Mouse (Mus musculus): ENCODE results near the gene Slc12a1. TPM values are rescaled to one million over a fixed set of nuclear protein-coding genes. Genes with fewer than 3 reads are reported as not detected.
"Not testable (repeated sequence)": the region's sequence is repeated elsewhere in the genome, so short reads cannot be mapped to it uniquely, and the experiment has no call there.

Slc12a1 gene
- polyA plus RNA-seq (2015; fragmentation: Nextera tagmentation; extraction: Ambion mirVana), result 0.09 and 0.19 TPM in 2 replicates

DNA sequence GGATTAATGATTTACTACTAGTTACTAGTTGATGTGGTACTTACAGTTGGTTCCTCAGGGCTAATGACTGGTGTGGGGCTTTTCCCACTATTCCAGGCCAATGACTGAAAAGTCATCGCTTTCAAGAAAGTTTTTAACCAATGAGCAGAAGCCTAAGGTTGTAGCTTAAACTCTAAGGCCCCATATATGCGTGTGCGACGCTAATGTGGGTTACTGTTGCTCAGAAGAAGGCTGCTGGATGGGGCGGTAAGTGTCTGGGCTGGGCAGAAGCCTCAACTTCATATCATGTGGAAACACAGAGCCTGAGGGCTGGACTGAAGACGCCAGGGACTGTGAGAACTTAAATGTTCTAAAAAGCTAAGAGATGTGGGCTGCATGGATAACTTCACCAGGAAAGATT is at the start of gene Slc12a1:
Slc12a1 (plus strand) TSS at position 118 of the 400 bp plus-strand sequence.
- H3K4me2 ChIP-seq, result no peak within 1 kb of the TSS
- no peaks in the 10 kb centered on the region for H3K36me3 ChIP-seq
- H3K9me3 ChIP-seq, result no peaks in the 10 kb centered on the region
- peaks cover 19% of the 10 kb centered on the region; the same call in 1 of the 2 replicates for H3K4me1 ChIP-seq (replicated peaks)
- no peaks in the 10 kb centered on the region for H3K27me3 ChIP-seq
- WGBS, result 91% methylated on average over 6 of the region's 6 CpGs
- H3K4me3 ChIP-seq, result no peak within 1 kb of the TSS
- H3K9ac ChIP-seq, result no peak within 1 kb of the TSS
- ATAC-seq (ENCODE audit: low FRiP score), result no peak
- H3K27ac ChIP-seq, result no peak within 1 kb of the TSS

DNA sequence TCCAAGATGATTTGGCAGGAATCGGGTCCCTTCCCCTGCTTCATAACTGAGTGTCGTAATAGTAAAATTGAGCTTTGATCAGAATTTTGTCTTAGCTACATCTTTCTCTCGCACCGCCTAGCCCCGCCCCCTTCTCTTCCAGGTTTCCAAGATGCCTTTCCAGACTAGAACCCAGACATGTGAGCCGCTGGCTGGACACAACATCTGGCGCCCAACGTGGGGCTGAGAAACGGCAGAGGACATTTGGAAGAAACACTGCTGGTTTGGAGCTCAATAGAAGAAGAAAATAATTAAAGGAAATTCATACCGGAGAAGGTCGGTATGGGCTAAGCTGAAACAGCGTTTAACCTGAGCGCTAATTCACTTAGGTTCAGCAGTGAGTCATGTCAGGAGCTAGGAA is 47.8 kb upstream of the Slc12a1 start:
- not testable (repeated sequence) for H3K27ac ChIP-seq; H3K9me3 ChIP-seq; H3K4me3 ChIP-seq; H3K9ac ChIP-seq; H3K4me2 ChIP-seq; H3K27me3 ChIP-seq; ATAC-seq (ENCODE audit: low FRiP score); H3K4me1 ChIP-seq (replicated peaks)
- H3K36me3 ChIP-seq, result peaks cover 55% of the 10 kb centered on the region
- 95% methylated on average over 13 of the region's 13 CpGs for WGBS

DNA sequence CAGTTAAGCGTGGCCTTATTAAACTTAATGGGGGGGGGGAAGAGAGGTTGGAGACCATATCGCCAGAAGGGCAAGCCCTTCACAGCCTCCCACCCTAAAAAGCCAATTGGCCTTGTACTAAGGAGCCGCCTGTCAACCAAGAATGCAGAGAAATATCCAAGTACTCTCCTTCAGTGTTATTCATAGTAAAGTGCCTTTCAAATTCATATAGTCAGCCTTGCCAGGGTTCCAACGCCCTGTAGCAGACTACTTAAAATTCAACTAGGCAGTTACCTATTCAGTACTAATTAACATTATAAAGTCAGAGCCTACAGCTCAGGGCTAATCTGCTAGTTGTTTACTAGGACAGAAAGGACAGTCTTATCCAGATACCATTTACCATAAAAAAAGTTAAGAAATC is 45.8 kb upstream of the Slc12a1 start:
- H3K9me3 ChIP-seq; H3K4me3 ChIP-seq; H3K4me1 ChIP-seq (replicated peaks); H3K27ac ChIP-seq; H3K27me3 ChIP-seq; H3K9ac ChIP-seq; H3K4me2 ChIP-seq; ATAC-seq (ENCODE audit: low FRiP score): not testable (repeated sequence)
- H3K36me3 ChIP-seq, result peaks cover 48% of the 10 kb centered on the region
- 86% methylated on average over 4 of the region's 4 CpGs for WGBS

DNA sequence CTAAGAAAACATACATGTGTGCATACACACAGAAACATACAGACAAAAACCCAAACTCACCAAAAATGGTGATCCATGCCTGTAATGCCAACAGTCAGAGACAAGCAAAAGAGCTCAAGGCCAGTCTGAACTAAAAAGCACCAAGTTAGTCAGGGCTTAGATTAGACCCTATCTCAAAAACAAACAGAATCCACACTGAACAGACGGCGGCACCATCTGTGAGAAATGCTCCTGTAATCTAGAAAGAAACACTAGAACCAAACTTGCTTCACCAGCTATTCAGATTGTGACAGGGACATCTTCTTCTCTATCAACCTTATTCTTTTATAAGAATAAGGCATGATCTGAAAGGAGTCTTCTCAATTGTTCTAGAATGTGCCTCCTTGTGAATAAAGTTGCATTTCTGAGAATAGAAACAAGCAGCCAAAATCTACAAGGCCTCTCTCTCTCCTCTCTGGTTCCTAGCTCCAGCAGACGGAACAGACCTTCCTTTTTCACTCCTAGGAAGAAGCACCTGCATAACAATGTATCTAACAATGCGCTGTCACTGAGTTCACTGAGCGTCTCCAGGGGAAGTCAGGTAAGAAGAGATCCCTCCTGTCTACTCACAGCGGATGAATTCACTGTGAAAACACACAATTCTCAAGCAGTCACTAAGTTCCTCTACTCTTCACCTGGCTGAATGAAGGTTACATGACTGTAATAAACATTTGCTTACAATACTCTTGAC is 32.8 kb upstream of the Slc12a1 start:
- Histone ChIP-seq H3K4me3 (no peak overlapping the region), H3K4me1 (replicated peaks) (peaks cover 33% of the 10 kb centered on the region), H3K36me3 (peaks cover 7% of the 10 kb centered on the region; the same call in 1 of the 2 replicates), H3K27ac (no peak overlapping the region), H3K9ac (no peak overlapping the region), H3K4me2 (0 out of 2 replicates have a peak overlapping the region, but pooled peaks have one; percentile 17), H3K27me3 (no peaks in the 10 kb centered on the region), H3K9me3 (no peaks in the 10 kb centered on the region)
- no peak for ATAC-seq (ENCODE audit: low FRiP score)
- 70% methylated on average over 6 of the region's 6 CpGs for WGBS

DNA sequence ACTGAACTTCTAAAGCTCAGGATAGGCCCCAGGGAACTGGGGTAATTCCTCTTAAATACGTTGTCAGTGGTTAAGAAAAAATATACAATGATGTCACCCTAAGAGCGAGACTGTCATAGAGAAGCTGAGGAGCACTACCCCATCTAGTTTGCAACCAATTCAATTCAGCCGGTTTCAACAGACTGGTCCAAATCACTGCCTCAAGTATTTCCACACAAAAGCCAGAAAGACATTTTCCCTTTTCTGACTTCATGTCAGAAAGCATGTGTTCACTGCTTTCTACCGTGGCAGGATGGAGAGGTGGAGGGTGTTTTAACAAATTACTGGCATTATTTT is 30.0 kb upstream of the Slc12a1 start:
- Histone ChIP-seq H3K9ac (peak overlapping the region; percentile 99), H3K36me3 (no peaks in the 10 kb centered on the region), H3K27me3 (no peaks in the 10 kb centered on the region), H3K27ac (peak overlapping the region; percentile 98), H3K4me2 (peak overlapping the region; percentile 80), H3K4me1 (replicated peaks) (peaks cover 33% of the 10 kb centered on the region), H3K9me3 (no peaks in the 10 kb centered on the region), H3K4me3 (peak overlapping the region; percentile 75)
- WGBS, result 3% methylated on average over 4 of the region's 4 CpGs
- ATAC-seq (ENCODE audit: low FRiP score), result peak; percentile 50

DNA sequence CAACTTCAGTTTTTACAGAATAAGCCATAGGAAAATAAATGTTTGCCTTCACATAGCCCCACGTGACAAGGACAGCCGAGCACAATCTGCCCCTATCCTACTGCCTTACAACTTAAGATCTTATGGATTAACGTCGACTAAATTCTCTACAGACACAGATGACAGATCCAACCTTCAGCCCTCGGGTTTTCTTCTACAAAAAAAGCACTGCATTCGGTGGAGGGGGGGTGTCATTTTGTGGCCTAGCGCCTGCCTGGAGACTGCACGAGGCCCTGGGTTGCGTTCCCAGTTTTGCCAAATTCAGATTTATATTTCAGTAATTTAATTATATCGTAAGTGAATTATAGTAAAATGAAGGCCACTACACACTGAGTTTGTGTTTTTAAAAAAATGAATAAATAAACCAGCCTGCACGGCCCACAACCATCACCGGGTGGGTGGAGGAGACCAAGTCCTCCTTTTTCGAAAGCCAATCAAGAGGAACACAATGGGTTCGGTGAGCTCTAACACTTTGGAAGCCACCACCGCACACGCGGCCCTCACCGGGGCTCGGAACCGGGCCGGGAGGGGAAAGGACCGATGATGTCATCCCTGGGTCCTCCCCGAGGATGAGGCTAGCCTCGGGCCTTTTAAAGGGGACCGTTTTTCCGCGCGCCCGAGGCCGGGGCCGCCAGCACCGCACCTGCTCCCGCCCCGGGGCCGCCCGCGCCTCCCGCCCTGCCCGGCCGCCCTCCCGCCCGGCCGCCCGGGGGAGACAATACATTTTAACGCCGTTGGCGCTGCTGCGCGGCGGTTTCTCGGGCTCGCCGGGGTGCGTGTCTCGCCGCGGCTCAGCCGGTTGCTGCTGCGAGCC is 29.5 kb upstream of the Slc12a1 start:
- peak; percentile 88 for ATAC-seq (ENCODE audit: low FRiP score)
- peak overlapping the region; percentile 80 for H3K4me2 ChIP-seq
- peak overlapping the region; percentile 98 for H3K27ac ChIP-seq
- WGBS, result under 1% methylated on average over 56 of the region's 59 CpGs
- peak overlapping the region; percentile 99 for H3K9ac ChIP-seq
- no peaks in the 10 kb centered on the region for H3K36me3 ChIP-seq
- H3K27me3 ChIP-seq, result no peaks in the 10 kb centered on the region
- peaks cover 33% of the 10 kb centered on the region for H3K4me1 ChIP-seq (replicated peaks)
- no peaks in the 10 kb centered on the region for H3K9me3 ChIP-seq
- H3K4me3 ChIP-seq, result peak overlapping the region; percentile 75

DNA sequence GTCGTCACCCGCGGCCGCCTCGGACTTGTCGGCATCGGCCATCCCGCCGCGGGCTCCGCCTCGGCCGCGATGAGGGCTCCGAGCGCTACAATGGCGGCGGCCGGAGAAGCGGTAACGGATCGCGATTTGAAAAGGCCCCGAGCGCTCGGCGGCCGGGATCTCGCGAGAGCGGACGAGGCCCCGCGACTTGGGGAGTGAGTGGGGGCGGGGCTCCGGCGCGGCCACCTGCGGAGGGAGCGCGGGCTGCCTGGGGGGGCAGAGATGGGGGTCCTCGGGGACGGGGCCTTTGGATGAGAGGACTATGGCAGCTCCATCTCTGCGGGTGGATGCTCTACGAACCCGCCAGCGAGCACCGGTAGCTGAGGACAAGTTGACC is 28.8 kb upstream of the Slc12a1 start, which contains the start of gene Myef2:
Myef2 (minus strand) TSS at position 185 of the 376 bp plus-strand sequence.
- Histone ChIP-seq H3K27me3 (no peaks in the 10 kb centered on the region), H3K4me2 (peak within 1 kb of the TSS; percentile 80), H3K4me3 (peak within 1 kb of the TSS; percentile 75), H3K36me3 (no peaks in the 10 kb centered on the region), H3K27ac (peak within 1 kb of the TSS; percentile 98), H3K9ac (peak within 1 kb of the TSS; percentile 99), H3K9me3 (no peaks in the 10 kb centered on the region), H3K4me1 (replicated peaks) (peaks cover 31% of the 10 kb centered on the region)
- peak; percentile 87 for ATAC-seq (ENCODE audit: low FRiP score)
- under 1% methylated on average over 46 of the region's 48 CpGs for WGBS

DNA sequence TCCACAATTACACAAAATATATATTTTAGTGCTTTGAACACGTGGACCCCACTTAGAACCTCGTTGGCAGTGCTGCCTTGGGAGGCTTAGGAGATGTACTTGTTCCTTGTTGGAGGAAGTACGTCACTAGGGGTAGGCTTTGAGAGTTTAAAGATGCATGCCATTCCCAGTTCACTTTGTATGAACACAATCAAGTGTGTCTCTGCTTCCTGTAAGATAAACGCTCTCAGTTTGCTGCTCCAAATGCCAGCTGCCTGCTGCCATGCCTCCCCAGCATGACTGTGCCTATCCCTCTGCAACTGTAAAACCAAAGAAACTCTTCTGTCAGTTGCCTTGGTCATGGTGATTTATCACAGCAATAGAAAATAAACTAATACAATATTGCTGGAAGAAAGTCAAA is 26.5 kb upstream of the Slc12a1 start:
- no peaks in the 10 kb centered on the region for H3K27me3 ChIP-seq
- H3K9me3 ChIP-seq, result no peaks in the 10 kb centered on the region
- no peaks in the 10 kb centered on the region for H3K36me3 ChIP-seq
- H3K4me2 ChIP-seq, result no peak overlapping the region
- ATAC-seq (ENCODE audit: low FRiP score), result no peak
- no peak overlapping the region for H3K27ac ChIP-seq
- no peak overlapping the region for H3K9ac ChIP-seq
- WGBS, result 34% methylated on average over 4 of the region's 4 CpGs
- H3K4me1 ChIP-seq (replicated peaks), result peaks cover 14% of the 10 kb centered on the region
- no peak overlapping the region for H3K4me3 ChIP-seq

DNA sequence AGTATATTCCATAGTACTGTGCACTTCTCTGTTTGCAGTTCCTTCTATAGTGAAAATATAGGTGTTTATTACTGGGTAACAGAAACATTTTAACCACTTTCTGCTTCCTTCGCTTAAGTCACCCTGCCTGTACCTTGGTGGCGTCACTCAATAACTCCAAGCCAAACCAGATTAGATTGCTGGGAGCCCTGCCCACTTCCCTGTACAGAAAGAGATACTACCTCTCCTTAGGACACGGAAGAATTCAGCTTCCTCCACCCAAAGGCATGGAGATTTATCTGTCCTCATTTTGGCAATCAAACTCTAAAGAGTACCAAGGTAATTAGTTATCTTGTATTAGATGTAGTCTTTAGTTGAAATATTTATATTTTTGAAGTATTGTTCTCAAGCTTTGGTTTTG is 25.5 kb upstream of the Slc12a1 start:
- Histone ChIP-seq H3K4me2 (no peak overlapping the region), H3K27me3 (no peaks in the 10 kb centered on the region), H3K4me1 (replicated peaks) (peaks cover 5% of the 10 kb centered on the region), H3K36me3 (no peaks in the 10 kb centered on the region), H3K9ac (no peak overlapping the region), H3K27ac (no peak overlapping the region), H3K9me3 (no peaks in the 10 kb centered on the region), H3K4me3 (no peak overlapping the region)
- WGBS, result 94% methylated on average over 3 of the region's 3 CpGs
- ATAC-seq (ENCODE audit: low FRiP score), result no peak

DNA sequence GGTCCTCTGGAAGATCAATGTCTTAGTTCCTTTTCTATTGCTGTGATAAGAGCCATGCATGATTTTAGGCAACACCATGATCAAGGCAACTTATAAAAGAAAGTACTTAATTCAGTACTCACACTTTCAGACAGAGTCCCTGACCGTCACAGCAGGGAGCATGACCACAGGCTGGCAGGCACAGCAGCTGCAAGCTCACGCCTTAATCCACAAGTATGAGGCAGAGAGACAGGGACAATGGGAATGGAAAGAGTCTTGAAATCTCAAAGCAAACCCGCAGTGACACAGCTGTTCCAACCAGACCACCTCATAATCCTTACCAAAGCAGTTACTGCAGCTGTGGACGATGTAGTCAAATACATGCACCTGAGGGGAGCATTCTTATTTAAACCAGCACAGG is 18.2 kb upstream of the Slc12a1 start:
- Histone ChIP-seq H3K36me3 (no peaks in the 10 kb centered on the region), H3K4me1 (replicated peaks) (peaks cover 16% of the 10 kb centered on the region), H3K4me2 (no peak overlapping the region), H3K27ac (no peak overlapping the region), H3K4me3 (no peak overlapping the region), H3K9ac (no peak overlapping the region), H3K9me3 (no peaks in the 10 kb centered on the region), H3K27me3 (no peaks in the 10 kb centered on the region)
- WGBS, result 25% methylated on average over 4 of the region's 4 CpGs
- ATAC-seq (ENCODE audit: low FRiP score), result no peak

DNA sequence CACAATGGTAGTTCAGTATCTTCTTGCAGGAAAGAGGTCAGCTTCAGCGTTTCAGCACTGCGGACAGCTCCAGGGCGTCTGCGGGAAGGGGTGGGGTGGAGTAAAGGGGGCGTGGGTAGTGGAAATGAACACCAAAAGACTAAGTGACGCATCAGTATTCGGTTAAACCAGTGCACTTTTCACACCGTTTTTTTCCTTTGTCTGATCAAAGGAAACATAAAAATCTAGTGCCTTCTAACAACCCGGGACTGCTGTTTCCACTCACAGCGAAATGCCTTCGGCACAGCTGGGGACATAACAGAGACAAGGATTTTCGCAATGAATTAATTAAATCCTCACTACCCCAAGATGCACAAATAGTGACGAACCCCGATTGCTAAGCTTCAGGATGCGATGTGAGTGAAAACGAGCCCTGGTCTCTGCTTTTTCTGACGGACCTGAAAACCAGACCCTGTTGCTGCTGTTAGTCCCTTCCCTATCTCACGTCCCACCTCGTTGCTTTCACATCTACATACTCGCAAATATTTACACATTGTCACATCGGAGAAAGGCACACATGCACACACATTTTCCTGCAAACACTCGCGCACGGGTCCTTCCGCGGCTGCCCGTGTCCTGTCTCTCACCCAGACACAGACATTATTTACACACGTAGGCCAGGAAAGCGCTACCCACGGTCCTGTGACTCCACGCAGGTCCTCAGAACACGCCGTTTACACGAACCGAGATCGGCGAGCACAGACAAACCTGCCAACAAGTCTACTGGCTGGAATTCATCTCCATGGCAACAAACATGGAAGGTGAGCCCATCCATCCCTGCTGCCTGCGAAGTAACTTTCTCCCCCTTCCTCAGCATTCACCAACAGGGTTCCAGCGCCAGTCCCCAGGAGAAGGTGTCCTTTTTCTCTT is 16.1 kb upstream of the Slc12a1 start, which contains the start of gene Ctxn2:
Ctxn2 (plus strand) TSS at position 790 of the 909 bp plus-strand sequence.
- peak; percentile 81 for ATAC-seq (ENCODE audit: low FRiP score)
- under 1% methylated on average over 39 of the region's 39 CpGs for WGBS
- H3K27me3 ChIP-seq, result no peaks in the 10 kb centered on the region

DNA sequence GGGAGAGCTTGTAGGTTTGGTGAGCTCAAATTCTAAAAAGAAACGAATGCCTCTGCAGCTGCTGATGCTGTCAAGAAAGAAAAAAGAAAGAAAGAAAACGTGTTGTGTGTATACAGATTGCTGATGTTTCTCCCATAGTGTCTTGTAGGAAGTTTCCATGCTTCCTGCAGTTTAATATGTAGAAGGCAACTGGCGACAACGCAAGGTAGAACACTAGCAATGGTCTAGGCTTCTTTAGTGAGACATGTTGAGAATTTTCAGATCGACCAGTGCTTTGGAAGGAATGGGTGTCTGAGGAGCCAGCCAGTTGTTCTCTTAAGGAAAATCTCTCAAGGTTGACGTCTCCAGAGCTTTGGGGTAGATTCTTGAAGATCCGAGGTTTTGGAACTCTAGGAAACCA is 15.5 kb upstream of the Slc12a1 start:
- H3K4me1 ChIP-seq (replicated peaks), result peaks cover 16% of the 10 kb centered on the region
- peak overlapping the region; percentile 60 for H3K9ac ChIP-seq
- no peaks in the 10 kb centered on the region for H3K27me3 ChIP-seq
- H3K36me3 ChIP-seq, result no peaks in the 10 kb centered on the region
- H3K4me2 ChIP-seq, result peak overlapping the region; percentile 74
- H3K9me3 ChIP-seq, result no peaks in the 10 kb centered on the region
- ATAC-seq (ENCODE audit: low FRiP score), result no peak
- WGBS, result 31% methylated on average over 7 of the region's 7 CpGs
- peak overlapping the region; percentile 49 for H3K4me3 ChIP-seq
- H3K27ac ChIP-seq, result peak overlapping the region; percentile 81

More for the DNA sequence above, 16.1 kb upstream of the Slc12a1 start, which contains the start of gene Ctxn2:
- Histone ChIP-seq H3K9me3 (no peaks in the 10 kb centered on the region), H3K27ac (peak within 1 kb of the TSS; percentile 81), H3K4me1 (replicated peaks) (peaks cover 16% of the 10 kb centered on the region), H3K4me3 (peak within 1 kb of the TSS; percentile 49), H3K36me3 (no peaks in the 10 kb centered on the region), H3K4me2 (peak within 1 kb of the TSS; percentile 74), H3K9ac (peak within 1 kb of the TSS; percentile 60)
